Mouse (Mus musculus) myocyte (in vitro differentiated cells): ENCODE measurements around the gene Ccl25. TPM values are rescaled to one million over a fixed set of nuclear protein-coding genes. Genes with fewer than 3 reads are reported as not detected.

Experiments used
- H3K27me3 ChIP-seq: one replicate; pipeline ENCODE4 v1.6.1; 2011; ENCODE audit not compliant: control insufficient read depth, insufficient read depth, insufficient read length
- H3K36me3 ChIP-seq: one replicate; pipeline ENCODE4 v1.6.1; 2011; ENCODE audit not compliant: control insufficient read depth, insufficient read depth
- H3K4me2 ChIP-seq: one replicate; pipeline ENCODE4 v1.6.1; 2011; ENCODE audit warnings: low read depth, control low read depth
- H3K4me3 ChIP-seq: one replicate; pipeline ENCODE4 v1.5.1; 2011; ENCODE audit warnings: mild to moderate bottlenecking, control low read depth, moderate library complexity
- H3K79me2 ChIP-seq: one replicate; pipeline ENCODE4 v1.6.1; 2011; ENCODE audit not compliant: control insufficient read depth, insufficient read depth
- H3ac ChIP-seq: one replicate; pipeline ENCODE4 v1.6.1; 2011; ENCODE audit not compliant: control insufficient read depth, insufficient read length
- CEBPB ChIP-seq: IDR thresholded peaks from 2 replicates; pipeline ENCODE4 v1.6.1; 2011; ENCODE audit warnings: mild to moderate bottlenecking, moderate library complexity; ENCODE audit not compliant: poor library complexity, insufficient read depth, severe bottlenecking
- E2F4 ChIP-seq: IDR thresholded peaks from one replicate; pipeline ENCODE4 v1.6.1; 2011; ENCODE audit warnings: mild to moderate bottlenecking, control low read depth, moderate library complexity; ENCODE audit not compliant: insufficient read depth
- MAX ChIP-seq: IDR thresholded peaks from one replicate; pipeline ENCODE4 v1.6.1; 2011; ENCODE audit warnings: low read depth, mild to moderate bottlenecking, control low read depth
- MYOD1 ChIP-seq, 3 experiments: IDR thresholded peaks; one replicate each; pipeline ENCODE4 v1.6.1; 2011; ENCODE audit warnings: control low read depth in 2 of 3, low read depth in 2 of 3, mild to moderate bottlenecking in 2 of 3, moderate library complexity in 1 of 3; ENCODE audit not compliant: insufficient read length in 2 of 3, control insufficient read depth in 1 of 3
- MYOG ChIP-seq, 3 experiments: IDR thresholded peaks; one replicate each; pipeline ENCODE4 v1.6.1; 2011; ENCODE audit warnings: control low read depth in 2 of 3, low read depth in 2 of 3, mild to moderate bottlenecking in 2 of 3; ENCODE audit not compliant: insufficient read length in 2 of 3, control insufficient read depth in 1 of 3, insufficient read depth in 1 of 3
- POLR2A ChIP-seq: IDR thresholded peaks from one replicate; pipeline ENCODE4 v1.6.1; 2011; ENCODE audit warnings: low read depth, mild to moderate bottlenecking, control low read depth, moderate library complexity; ENCODE audit not compliant: insufficient read length
- POLR2AphosphoS2 ChIP-seq: IDR thresholded peaks from one replicate; pipeline ENCODE4 v1.6.1; 2011; ENCODE audit warnings: low read depth, control low read depth; ENCODE audit not compliant: insufficient read length
- REST ChIP-seq: IDR thresholded peaks from one replicate; pipeline ENCODE4 v1.6.1; 2011; ENCODE audit warnings: mild to moderate bottlenecking, control low read depth, moderate library complexity; ENCODE audit not compliant: insufficient read depth, insufficient read length
- SRF ChIP-seq: IDR thresholded peaks from one replicate; pipeline ENCODE4 v1.6.1; 2011; ENCODE audit warnings: low read depth; ENCODE audit not compliant: control insufficient read depth, insufficient read length
- TCF12 ChIP-seq: IDR thresholded peaks from one replicate; pipeline ENCODE4 v1.6.1; 2011; ENCODE audit warnings: mild to moderate bottlenecking, control low read depth; ENCODE audit not compliant: poor library complexity, insufficient read depth, severe bottlenecking
- TCF3 ChIP-seq: IDR thresholded peaks from one replicate; pipeline ENCODE4 v1.6.1; 2011; ENCODE audit warnings: low read depth, control low read depth; ENCODE audit not compliant: insufficient read length
- USF1 ChIP-seq: IDR thresholded peaks from one replicate; pipeline ENCODE4 v1.6.1; 2011; ENCODE audit warnings: low read depth, mild to moderate bottlenecking, control low read depth, moderate library complexity
- polyA plus RNA-seq: library from polyadenylated mRNA; unstranded; fragments of >200 nt; fragmentation: generic; extraction: Trizol; gene quantifications from one replicate; pipeline ENCODE4 v1.2.1, GENCODE M21; 2012; ENCODE audit warnings: missing spikeins

Ccl25 gene
- polyA plus RNA-seq, 1 experiment: 6.7 TPM

DNA sequence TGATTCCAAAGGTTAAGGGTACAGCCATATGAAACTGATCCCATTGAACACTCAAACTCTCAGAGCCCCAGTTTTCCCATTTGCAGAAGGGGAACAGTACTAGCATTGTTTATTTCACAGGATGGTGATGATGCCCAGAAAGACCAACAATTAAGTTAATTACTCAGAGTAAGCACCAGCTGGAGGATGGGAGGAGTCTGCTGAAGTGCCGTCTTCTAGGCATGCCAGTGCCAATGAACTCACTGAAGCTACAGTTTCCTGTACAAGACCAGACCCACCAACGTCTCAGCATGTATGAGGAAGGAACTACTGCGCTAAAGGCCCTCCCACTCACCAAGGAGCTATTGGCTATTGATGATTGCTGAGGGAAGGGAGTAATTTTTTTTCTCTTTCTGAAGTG lies 34.4 kb downstream of the Ccl25 start:
- Histone ChIP-seq H3K4me2 (no peak overlapping the region), H3K27me3 (no peaks in the 10 kb centered on the region), H3K4me3 (no peak overlapping the region), H3K79me2 (no peaks in the 10 kb centered on the region), H3ac (no peak overlapping the region), H3K36me3 (no peaks in the 10 kb centered on the region)
- no peak for TF ChIP-seq SRF
- TF ChIP-seq POLR2A: no peak
- TF ChIP-seq USF1: no peak
- no peak for TF ChIP-seq MAX
- TF ChIP-seq MYOG (IDR thresholded peaks at IDR 0.05; ENCODE audit: control insufficient read depth in 1 of 3, insufficient read depth in 1 of 3, insufficient read length in 2 of 3, low read depth in 2 of 3): no peak
- TF ChIP-seq MYOD1 (IDR thresholded peaks at IDR 0.05; ENCODE audit: control insufficient read depth in 1 of 3, insufficient read length in 2 of 3, low read depth in 2 of 3): no peak
- TF ChIP-seq CEBPB: no peak
- TF ChIP-seq TCF3: no peak
- no peak for TF ChIP-seq E2F4
- TF ChIP-seq POLR2AphosphoS2: no peak
- no peak for TF ChIP-seq REST
- TF ChIP-seq TCF12: no peak

DNA sequence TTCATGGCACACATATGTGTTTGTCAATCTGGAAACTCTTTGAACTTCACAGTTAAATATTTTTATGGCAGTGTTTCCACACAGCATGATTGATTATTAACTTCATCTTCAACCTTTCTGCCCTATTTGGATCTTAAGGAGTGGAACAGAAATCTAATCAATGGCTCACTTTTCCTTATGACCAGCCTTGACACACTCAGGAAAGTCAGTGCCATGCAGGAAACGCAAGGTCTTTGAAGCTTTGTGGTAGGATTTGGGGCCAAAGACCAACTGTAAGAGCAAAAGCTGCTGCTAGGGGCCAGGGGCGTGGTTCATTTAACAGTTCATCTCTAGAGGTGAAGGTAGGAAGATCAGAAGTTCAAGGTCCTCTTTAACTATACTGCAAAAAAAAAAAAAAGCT lies 35.9 kb downstream of the Ccl25 start:
- H3K36me3 ChIP-seq: no peaks in the 10 kb centered on the region
- H3ac ChIP-seq: no peak overlapping the region
- no peak overlapping the region for H3K4me3 ChIP-seq
- TF ChIP-seq USF1: no peak
- H3K79me2 ChIP-seq: no peaks in the 10 kb centered on the region
- no peaks in the 10 kb centered on the region for H3K27me3 ChIP-seq
- H3K4me2 ChIP-seq: no peak overlapping the region

- Histone ChIP-seq H3ac (no peak overlapping the region), H3K4me2 (no peak overlapping the region), H3K79me2 (no peaks in the 10 kb centered on the region), H3K4me3 (no peak overlapping the region), H3K27me3 (no peaks in the 10 kb centered on the region), H3K36me3 (no peaks in the 10 kb centered on the region)
- TF ChIP-seq SRF (no peak), CEBPB (no peak)
Observed at GRCm38 (mm10) chr8:4366189-4366588, 41.2 kb downstream of the Ccl25 start.

DNA sequence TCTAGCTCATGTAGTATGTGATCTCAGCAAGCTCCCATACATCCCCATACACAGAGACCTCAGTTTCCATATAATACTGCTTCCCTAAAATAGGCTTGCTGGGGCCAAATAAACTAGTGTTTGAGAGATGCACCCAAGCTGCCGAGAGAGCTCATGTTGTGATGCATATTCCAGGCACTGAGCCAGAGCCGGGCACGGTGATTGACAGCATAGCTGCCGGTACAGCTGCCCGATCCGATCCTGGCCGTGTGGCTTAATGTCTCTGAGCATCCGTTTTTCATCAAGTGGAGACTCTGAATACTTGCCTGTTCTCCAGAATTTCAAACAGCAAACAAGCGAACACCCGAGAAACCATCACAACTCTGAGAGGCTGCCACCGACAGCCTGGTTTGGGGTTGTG lies 42.8 kb downstream of the Ccl25 start:
- Histone ChIP-seq H3K27me3 (no peaks in the 10 kb centered on the region), H3K4me3 (no peak overlapping the region), H3K36me3 (no peaks in the 10 kb centered on the region), H3ac (no peak overlapping the region), H3K4me2 (no peak overlapping the region), H3K79me2 (no peaks in the 10 kb centered on the region)
- no peak for TF ChIP-seq TCF3
- peak in 2 of 3 experiments; percentile 60 to 86 for TF ChIP-seq MYOD1 (IDR thresholded peaks at IDR 0.05; ENCODE audit: control insufficient read depth in 1 of 3, insufficient read length in 2 of 3, low read depth in 2 of 3)
- TF ChIP-seq POLR2A: no peak

GRCm38 (mm10) chr8:4368470-4368869 lies 43.5 kb downstream of the Ccl25 start:
- Histone ChIP-seq H3K79me2 (no peaks in the 10 kb centered on the region), H3K4me2 (no peak overlapping the region), H3K27me3 (no peaks in the 10 kb centered on the region), H3K36me3 (no peaks in the 10 kb centered on the region), H3K4me3 (no peak overlapping the region), H3ac (no peak overlapping the region)
- TF ChIP-seq MYOD1 (IDR thresholded peaks at IDR 0.05; ENCODE audit: control insufficient read depth in 1 of 3, insufficient read length in 2 of 3, low read depth in 2 of 3) (no peak), SRF (no peak), TCF12 (no peak), POLR2AphosphoS2 (no peak), USF1 (no peak), CEBPB (no peak), E2F4 (no peak), POLR2A (no peak), REST (no peak), MAX (no peak), TCF3 (no peak), MYOG (IDR thresholded peaks at IDR 0.05; ENCODE audit: control insufficient read depth in 1 of 3, insufficient read depth in 1 of 3, insufficient read length in 2 of 3, low read depth in 2 of 3) (no peak)

GRCm38 (mm10) chr8:4370078-4370477 lies 45.1 kb downstream of the Ccl25 start:
- Histone ChIP-seq H3K36me3 (no peaks in the 10 kb centered on the region), H3K27me3 (no peaks in the 10 kb centered on the region), H3K79me2 (no peaks in the 10 kb centered on the region), H3ac (no peak overlapping the region), H3K4me3 (no peak overlapping the region), H3K4me2 (no peak overlapping the region)
- TF ChIP-seq TCF3 (no peak), E2F4 (no peak), TCF12 (no peak), CEBPB (no peak), MAX (no peak), REST (no peak), MYOG (IDR thresholded peaks at IDR 0.05; ENCODE audit: control insufficient read depth in 1 of 3, insufficient read depth in 1 of 3, insufficient read length in 2 of 3, low read depth in 2 of 3) (no peak), POLR2AphosphoS2 (no peak), POLR2A (no peak), SRF (no peak), USF1 (no peak), MYOD1 (IDR thresholded peaks at IDR 0.05; ENCODE audit: control insufficient read depth in 1 of 3, insufficient read length in 2 of 3, low read depth in 2 of 3) (no peak)
